Mouse (Mus musculus) spleen, adult 2 months (tissue): ENCODE measurements around the gene St3gal5.

Source experiments
- CTCF ChIP-seq: fragments of 200-500 bp; IDR thresholded peaks from 2 replicates; pipeline ENCODE4 v1.5.1; 2011; ENCODE audit warnings: mild to moderate bottlenecking, inconsistent platforms; ENCODE audit not compliant: insufficient read depth, insufficient read length, insufficient replicate concordance; ENCODE audit errors: extremely low read depth
- POLR2A ChIP-seq: fragments of 200-500 bp; IDR thresholded peaks from 2 replicates; pipeline ENCODE4 v1.6.1; 2011; ENCODE audit warnings: low read depth, low read length, inconsistent platforms

DNA sequence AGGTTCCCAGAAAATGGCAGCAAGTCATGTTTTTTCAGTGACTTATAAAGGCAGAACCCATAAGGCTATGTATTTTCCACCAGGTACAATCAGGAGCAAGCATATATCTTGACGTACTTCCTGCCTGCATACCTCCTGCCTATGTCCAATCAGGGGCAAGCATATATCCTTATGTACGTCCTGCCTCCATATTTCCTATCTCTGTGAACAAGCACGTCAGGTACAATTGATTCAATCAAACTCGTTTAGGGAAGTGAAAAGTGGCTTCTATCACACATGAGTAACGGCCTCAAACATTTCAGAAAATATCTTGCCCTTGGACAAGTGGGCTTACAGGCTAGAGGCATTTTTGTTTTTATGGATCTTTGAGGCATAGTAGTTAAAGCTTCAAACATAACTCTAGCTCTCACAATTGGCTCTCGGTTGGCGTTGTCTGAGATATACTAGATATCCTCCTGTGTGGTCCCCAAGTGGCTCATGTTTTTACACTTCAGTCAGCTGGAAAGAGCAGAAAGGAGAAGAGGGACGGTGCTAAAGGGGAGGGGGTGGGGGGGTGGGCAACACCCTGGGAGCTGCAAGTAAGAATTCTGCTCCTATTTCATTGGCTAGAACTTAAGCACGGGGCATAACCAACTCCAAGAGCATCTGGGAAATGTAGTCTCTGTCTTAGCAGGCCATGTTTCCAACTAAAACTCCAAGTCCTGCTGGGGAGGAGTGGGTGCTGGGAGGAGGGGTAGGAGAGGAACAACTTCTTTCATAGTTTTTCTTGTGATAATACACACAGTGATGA, 28.9 kb downstream of the St3gal5 start:
- TF ChIP-seq CTCF (no peak), POLR2A (no peak)
